8 mouse cellular contexts compared by ENCODE assay signal in the genomic region with DNA sequence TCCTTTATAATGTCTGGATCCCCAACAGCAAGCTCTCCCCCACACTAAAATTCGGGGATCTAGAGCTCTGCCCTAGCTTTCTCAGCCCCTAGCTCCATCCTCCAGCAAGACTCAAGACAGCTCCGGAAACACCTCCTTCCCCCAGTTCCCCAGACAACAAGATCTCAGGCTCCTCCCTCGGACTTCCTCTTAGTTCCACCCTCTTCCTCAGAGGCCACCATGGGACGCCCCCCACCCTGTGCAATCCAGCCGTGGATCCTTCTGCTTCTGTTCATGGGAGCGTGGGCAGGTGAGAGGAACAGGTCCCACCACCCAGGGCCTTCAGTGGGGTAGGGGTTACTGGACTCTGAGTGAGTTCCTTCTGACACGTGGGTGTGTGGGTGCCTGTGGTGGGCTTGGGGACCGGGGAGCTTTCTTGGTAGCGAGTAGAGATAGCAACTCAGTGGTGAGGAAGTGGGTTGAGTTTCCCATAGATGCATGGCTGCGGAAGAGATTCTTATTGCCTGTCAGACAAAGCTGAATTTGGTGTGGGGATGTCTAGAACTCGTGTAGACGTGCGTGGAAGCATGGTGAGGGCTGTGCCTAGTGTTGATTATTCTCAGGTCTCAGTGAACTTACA. TPM values are rescaled to one million over a fixed set of nuclear protein-coding genes. Genes with fewer than 3 reads are reported as not detected.
DNase-seq lines count a peak whose midpoint lies in the region; ATAC-seq and TF ChIP-seq lines count a peak whose summit lies in the region.

No protein-coding gene starts in this region.

- H3K36me3 ChIP-seq in spleen, adult 2 months (ENCODE audit: control insufficient read depth, insufficient read depth, low read length): no peaks in the 10 kb centered on the region
- H3K36me3 ChIP-seq in heart, embryonic 14.5 days (ENCODE audit: control insufficient read depth, insufficient read depth, low read length): no peaks in the 10 kb centered on the region
- no peaks in the 10 kb centered on the region for H3K36me3 ChIP-seq in liver, embryonic 12.5 days
- H3K36me3 ChIP-seq in neural tube, embryonic 12.5 days: no peaks in the 10 kb centered on the region

- no peak overlapping the region for H3K27ac ChIP-seq in spleen, adult 2 months (ENCODE audit: insufficient read depth, low read length)
- no peak overlapping the region for H3K27ac ChIP-seq in heart, embryonic 14.5 days (replicated peaks in 1 of 2; ENCODE audit: control insufficient read depth in 1 of 2, insufficient read depth in 1 of 2, low read depth in 2 of 2, low read length in 2 of 2)
- H3K27ac ChIP-seq in liver, embryonic 12.5 days: no peak overlapping the region
- H3K27ac ChIP-seq in neural tube, embryonic 12.5 days: no peak overlapping the region

- WGBS in spleen, adult 2 months: 8% methylated on average over 13 of the region's 13 CpGs
- WGBS in heart, embryonic 14.5 days: 32% methylated on average over 13 of the region's 13 CpGs
- 9% methylated on average over 13 of the region's 13 CpGs for WGBS in liver, embryonic 12.5 days (ENCODE audit: insufficient replicate concordance)
- WGBS in neural tube, embryonic 12.5 days: 39% methylated on average over 13 of the region's 13 CpGs

- no peak for DNase-seq in spleen, adult 2 months (ENCODE audit: low read depth in 1 of 2, low spot score in 2 of 2)
- no peak for DNase-seq in spleen, postnatal 10 days (ENCODE audit: low spot score in 2 of 2)
- no peak for DNase-seq in right cerebral cortex, postnatal 10 days (ENCODE audit: low spot score in 2 of 2)
- no peak for DNase-seq in ovary, adult 18-20 months (ENCODE audit: low spot score)
- DNase-seq in adrenal gland, postnatal 25 days: no peak

- ATAC-seq in heart, embryonic 14.5 days (ENCODE audit: insufficient number of reproducible peaks, insufficient read depth, low FRiP score, low read depth): 0 out of 2 replicates have a peak, but pooled peaks have one; percentile 18
- ATAC-seq in liver, embryonic 12.5 days: peak; percentile 44; the same call in 1 of the 2 replicates
- no peak; the same call in 1 of the 2 replicates for ATAC-seq in neural tube, embryonic 12.5 days (ENCODE audit: low FRiP score, low read depth)

- H3K27me3 ChIP-seq in spleen, adult 2 months (ENCODE audit: control insufficient read depth, insufficient read depth, low read length): no peaks in the 10 kb centered on the region
- H3K27me3 ChIP-seq in heart, embryonic 14.5 days (ENCODE audit: control insufficient read depth, insufficient read depth, low read length): peaks cover 28% of the 10 kb centered on the region
- peaks cover 37% of the 10 kb centered on the region for H3K27me3 ChIP-seq in liver, embryonic 12.5 days (replicated peaks)
- H3K27me3 ChIP-seq in neural tube, embryonic 12.5 days (replicated peaks): peaks cover 31% of the 10 kb centered on the region

- no peaks in the 10 kb centered on the region; the same call in 1 of the 2 replicates for H3K4me1 ChIP-seq in spleen, adult 2 months (ENCODE audit: control insufficient read depth, insufficient read depth, insufficient read length)
- H3K4me1 ChIP-seq in heart, embryonic 14.5 days (ENCODE audit: control insufficient read depth in 2 of 2, insufficient read depth in 2 of 2, low read length in 2 of 2): peaks cover 9 to 11% of the 10 kb centered on the region in 2 experiments; a peak in 2 of 4 replicates
- H3K4me1 ChIP-seq in liver, embryonic 12.5 days: peaks cover 7% of the 10 kb centered on the region; the same call in 1 of the 2 replicates
- H3K4me1 ChIP-seq in neural tube, embryonic 12.5 days: peaks cover 3% of the 10 kb centered on the region

- peak overlapping the region; percentile 83 for H3K4me2 ChIP-seq in heart, embryonic 14.5 days (ENCODE audit: low read length)
- peak overlapping the region; percentile 67 for H3K4me2 ChIP-seq in liver, embryonic 12.5 days
- H3K4me2 ChIP-seq in neural tube, embryonic 12.5 days (replicated peaks): peak overlapping the region; percentile 77

- H3K4me3 ChIP-seq in spleen, adult 2 months (ENCODE audit: extremely low read depth, insufficient read depth, insufficient read length): peak overlapping the region; percentile 59; the same call in 1 of the 2 replicates
- peak overlapping the region; percentile 57 to 64 for H3K4me3 ChIP-seq in heart, embryonic 14.5 days (ENCODE audit: control insufficient read depth in 1 of 2, insufficient read depth in 1 of 2, low read depth in 1 of 2, low read length in 2 of 2)
- H3K4me3 ChIP-seq in liver, embryonic 12.5 days: peak overlapping the region; percentile 50
- H3K4me3 ChIP-seq in neural tube, embryonic 12.5 days: no peak overlapping the region

- TF ChIP-seq POLR2A in spleen, adult 2 months (IDR thresholded peaks at IDR 0.05; ENCODE audit: low read depth, low read length): no peak

- H3K9ac ChIP-seq in heart, embryonic 14.5 days (ENCODE audit: low read length): peak overlapping the region; percentile 51; the same call in 1 of the 2 replicates
- no peak overlapping the region for H3K9ac ChIP-seq in liver, embryonic 12.5 days
- no peak overlapping the region for H3K9ac ChIP-seq in neural tube, embryonic 12.5 days

- H3K9me3 ChIP-seq in heart, embryonic 14.5 days (ENCODE audit: control insufficient read depth, low read length): no peaks in the 10 kb centered on the region
- no peaks in the 10 kb centered on the region for H3K9me3 ChIP-seq in liver, embryonic 12.5 days (replicated peaks)
- no peaks in the 10 kb centered on the region for H3K9me3 ChIP-seq in neural tube, embryonic 12.5 days

- no peak for TF ChIP-seq CTCF in spleen, adult 2 months (IDR thresholded peaks at IDR 0.05; ENCODE audit: extremely low read depth, insufficient read depth, insufficient read length, insufficient replicate concordance)

RNA-seq across cellular contexts. Expression of gene Klk8, which starts 0.6 kb away (rescaled TPM):
- polyA plus RNA-seq in spleen, adult 2 months (2012; rRNA removed): 12.3 and 13.5 TPM in 2 replicates
- 24.2 and 26.3 TPM in 2 replicates for polyA plus RNA-seq in heart, embryonic 14.5 days (2014; fragmentation: Nextera tagmentation; extraction: Ambion mirVana)
- polyA plus RNA-seq in liver, embryonic 12.5 days (2016; fragmentation: Nextera tagmentation; extraction: Ambion mirVana): 16.0 and 17.3 TPM in 2 replicates
- polyA plus RNA-seq in neural tube, embryonic 12.5 days (2016; fragmentation: Nextera tagmentation; extraction: Ambion mirVana): 5.0 and 7.3 TPM in 2 replicates
- total RNA-seq in adrenal gland, postnatal 25 days (2021): 2.7 and 3.5 TPM in 2 replicates

RNA-seq across cellular contexts. Expression of gene Klk9, which starts 6.3 kb away (rescaled TPM):
- not detected in 2 replicates for polyA plus RNA-seq in spleen, adult 2 months (2012; rRNA removed)
- not detected in 2 replicates for polyA plus RNA-seq in heart, embryonic 14.5 days (2014; fragmentation: Nextera tagmentation; extraction: Ambion mirVana)
- polyA plus RNA-seq in liver, embryonic 12.5 days (2016; fragmentation: Nextera tagmentation; extraction: Ambion mirVana): not detected in 2 replicates
- polyA plus RNA-seq in neural tube, embryonic 12.5 days (2016; fragmentation: Nextera tagmentation; extraction: Ambion mirVana): not detected in 2 replicates
- total RNA-seq in adrenal gland, postnatal 25 days (2021): not detected in 2 replicates

RNA-seq across cellular contexts. Expression of gene Klk7, which starts 13.1 kb away (rescaled TPM):
- not detected in 2 replicates for polyA plus RNA-seq in spleen, adult 2 months (2012; rRNA removed)
- polyA plus RNA-seq in heart, embryonic 14.5 days (2014; fragmentation: Nextera tagmentation; extraction: Ambion mirVana): 0.11 and 0.20 TPM in 2 replicates
- not detected in 2 replicates for polyA plus RNA-seq in liver, embryonic 12.5 days (2016; fragmentation: Nextera tagmentation; extraction: Ambion mirVana)
- not detected in 2 replicates for polyA plus RNA-seq in neural tube, embryonic 12.5 days (2016; fragmentation: Nextera tagmentation; extraction: Ambion mirVana)
- not detected in 2 replicates for total RNA-seq in adrenal gland, postnatal 25 days (2021)

RNA-seq across cellular contexts. Expression of gene Klk10, which starts 17.1 kb away (rescaled TPM):
- 0.16 TPM in 1 of 2 replicates, not detected in the other for polyA plus RNA-seq in spleen, adult 2 months (2012; rRNA removed)
- 0.19 and 0.34 TPM in 2 replicates for polyA plus RNA-seq in heart, embryonic 14.5 days (2014; fragmentation: Nextera tagmentation; extraction: Ambion mirVana)
- polyA plus RNA-seq in liver, embryonic 12.5 days (2016; fragmentation: Nextera tagmentation; extraction: Ambion mirVana): not detected in 2 replicates
- polyA plus RNA-seq in neural tube, embryonic 12.5 days (2016; fragmentation: Nextera tagmentation; extraction: Ambion mirVana): 0.24 TPM in 1 of 2 replicates, not detected in the other
- total RNA-seq in adrenal gland, postnatal 25 days (2021): not detected in 2 replicates

RNA-seq across cellular contexts. Expression of gene Klk11, which starts 23.5 kb away (rescaled TPM):
- not detected in 2 replicates for polyA plus RNA-seq in spleen, adult 2 months (2012; rRNA removed)
- polyA plus RNA-seq in heart, embryonic 14.5 days (2014; fragmentation: Nextera tagmentation; extraction: Ambion mirVana): not detected in 2 replicates
- polyA plus RNA-seq in liver, embryonic 12.5 days (2016; fragmentation: Nextera tagmentation; extraction: Ambion mirVana): not detected in 2 replicates
- not detected in 2 replicates for polyA plus RNA-seq in neural tube, embryonic 12.5 days (2016; fragmentation: Nextera tagmentation; extraction: Ambion mirVana)
- not detected in 2 replicates for total RNA-seq in adrenal gland, postnatal 25 days (2021)
